Mouse (Mus musculus) activated CD4-positive, CD25-positive, alpha-beta regulatory T cell, adult 4 months (primary cell): ENCODE data around the gene Dpm1. TPM values are rescaled to one million over a fixed set of nuclear protein-coding genes. Genes with fewer than 3 reads are reported as not detected.

ENCODE experiments used
- ATAC-seq: one replicate; pipeline ENCODE4 v1.8.0; 2017
- polyA plus RNA-seq, 2 experiments: library from polyadenylated mRNA; unstranded; fragments of 100-300 nt; shearing (Covaris generic); gene quantifications; one replicate each; pipeline ENCODE4 v1.2.1; 2017

The Dpm1 gene
- 10 to 100 TPM; 62.6 to 96.1 TPM for polyA plus RNA-seq

- ATAC-seq = peak; percentile 81
Observed at GRCm38 (mm10) chr2:168230026-168230728, at the start of gene Dpm1, which contains the start of the genes Gm20716 and Mocs3. Dpm1 (minus strand) TSS chr2:168230591. Gm20716 (minus strand) TSS chr2:168230364. Mocs3 (plus strand) TSS chr2:168230622.

- no peak for ATAC-seq
Observed at GRCm38 (mm10) chr2:168274374-168274935, 44.1 kb upstream of the Dpm1 start.

- ATAC-seq = no peak
Observed at GRCm38 (mm10) chr2:168273387-168273786, 43.0 kb upstream of the Dpm1 start.

- no peak for ATAC-seq
Observed at GRCm38 (mm10) chr2:168268033-168268432, 37.6 kb upstream of the Dpm1 start.

DNA sequence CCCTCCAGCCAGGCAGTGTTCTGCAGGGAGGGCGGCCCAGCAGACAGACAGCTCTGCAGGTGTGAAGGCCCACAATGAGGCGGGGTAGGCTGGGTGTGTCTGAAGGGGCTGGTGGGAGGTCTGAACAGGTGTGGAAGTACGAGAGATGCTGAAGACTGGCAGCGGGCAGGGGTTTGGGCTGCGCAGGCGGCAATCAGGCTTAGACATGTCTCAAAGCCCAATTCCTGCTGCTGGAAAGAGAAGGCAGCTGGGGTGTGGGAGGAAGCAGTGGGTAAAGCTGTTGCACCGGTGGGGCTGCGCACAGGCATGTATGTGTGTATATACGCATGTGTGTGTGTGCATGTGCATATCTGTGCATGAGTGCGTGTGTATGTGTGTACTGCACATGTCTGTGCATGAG lies 30.5 kb upstream of the Dpm1 start:
- no peak for ATAC-seq

DNA sequence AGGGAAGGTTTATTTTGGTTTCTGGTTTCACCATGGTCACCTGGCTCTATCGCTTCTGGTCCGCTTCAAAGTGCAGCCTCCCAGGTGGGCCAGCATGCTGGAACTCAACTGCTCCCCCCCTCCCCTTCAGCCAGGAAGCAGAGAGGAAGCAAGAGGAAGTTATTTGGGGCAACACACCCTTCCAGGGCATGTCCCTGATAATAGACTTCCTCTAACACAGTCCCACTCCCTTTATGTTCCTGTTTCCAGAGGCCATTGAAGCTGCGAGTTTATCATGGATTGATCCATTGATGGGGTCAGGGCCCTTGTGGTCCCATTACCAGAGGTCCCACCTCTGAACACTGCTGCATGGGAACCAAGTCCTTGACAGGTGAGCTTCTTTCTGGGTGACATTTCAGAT lies 29.7 kb upstream of the Dpm1 start:
- no peak for ATAC-seq

DNA sequence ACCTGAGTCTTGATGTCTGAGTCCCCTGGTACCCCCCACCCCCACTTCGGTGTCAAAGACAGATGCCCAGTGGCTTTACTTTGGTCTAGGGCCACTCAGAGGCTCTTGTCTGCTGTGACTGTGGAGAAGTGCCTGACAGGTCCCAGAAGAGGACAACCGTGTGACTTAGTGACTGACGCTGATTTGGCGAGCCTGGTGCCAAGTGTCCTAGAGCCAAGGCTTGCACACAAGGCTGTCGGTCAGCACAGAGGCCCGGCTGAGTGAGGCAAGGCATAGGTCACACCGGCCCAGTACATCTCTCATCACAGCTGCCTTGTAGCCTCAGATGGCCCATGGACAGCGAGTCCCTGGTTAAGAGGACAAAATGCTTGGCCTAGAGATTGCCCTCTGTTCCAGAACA lies 28.7 kb upstream of the Dpm1 start:
- ATAC-seq = no peak

DNA sequence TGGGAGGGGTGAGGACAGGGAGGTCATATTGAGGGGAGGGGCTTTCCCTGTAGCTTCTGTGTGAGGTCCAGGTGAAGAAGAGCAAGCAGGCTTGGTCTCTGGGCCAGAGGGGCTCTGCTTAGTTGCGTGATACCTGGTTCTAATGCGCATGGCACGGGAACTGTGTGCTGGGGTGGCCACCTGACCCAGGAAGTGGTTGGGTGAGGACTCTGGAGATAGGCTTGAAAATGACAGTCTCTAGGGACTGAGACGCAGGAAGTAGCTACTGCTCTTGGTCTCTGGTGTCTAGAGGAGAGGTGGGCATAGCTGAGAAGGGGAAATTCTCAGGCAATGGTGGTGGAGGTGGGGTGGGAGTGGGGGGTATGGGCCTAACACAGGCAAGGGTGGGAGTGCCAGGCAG lies 26.8 kb upstream of the Dpm1 start:
- ATAC-seq = no peak

- ATAC-seq = no peak
Observed at GRCm38 (mm10) chr2:168256506-168256905, 26.1 kb upstream of the Dpm1 start.

DNA sequence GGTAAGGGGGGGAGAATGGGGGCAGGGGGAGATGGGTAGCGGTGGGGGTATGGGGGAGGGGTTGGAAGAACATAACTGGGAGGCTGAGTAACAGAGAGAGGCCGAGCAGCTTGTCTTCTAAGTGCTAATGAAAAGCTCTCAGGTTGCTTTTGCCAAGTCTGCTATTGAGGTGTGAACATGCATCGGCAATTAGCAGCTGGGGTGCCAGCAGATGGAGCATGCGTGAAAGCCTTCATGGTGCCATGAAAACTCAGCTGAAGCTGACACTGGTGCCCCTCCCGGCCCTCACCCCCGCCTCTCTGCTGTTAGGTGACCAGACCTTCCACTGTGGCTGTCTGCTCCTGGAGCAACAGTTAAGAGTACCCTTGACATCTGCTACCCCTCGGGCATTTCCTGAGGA lies 23.4 kb upstream of the Dpm1 start:
- ATAC-seq = no peak

DNA sequence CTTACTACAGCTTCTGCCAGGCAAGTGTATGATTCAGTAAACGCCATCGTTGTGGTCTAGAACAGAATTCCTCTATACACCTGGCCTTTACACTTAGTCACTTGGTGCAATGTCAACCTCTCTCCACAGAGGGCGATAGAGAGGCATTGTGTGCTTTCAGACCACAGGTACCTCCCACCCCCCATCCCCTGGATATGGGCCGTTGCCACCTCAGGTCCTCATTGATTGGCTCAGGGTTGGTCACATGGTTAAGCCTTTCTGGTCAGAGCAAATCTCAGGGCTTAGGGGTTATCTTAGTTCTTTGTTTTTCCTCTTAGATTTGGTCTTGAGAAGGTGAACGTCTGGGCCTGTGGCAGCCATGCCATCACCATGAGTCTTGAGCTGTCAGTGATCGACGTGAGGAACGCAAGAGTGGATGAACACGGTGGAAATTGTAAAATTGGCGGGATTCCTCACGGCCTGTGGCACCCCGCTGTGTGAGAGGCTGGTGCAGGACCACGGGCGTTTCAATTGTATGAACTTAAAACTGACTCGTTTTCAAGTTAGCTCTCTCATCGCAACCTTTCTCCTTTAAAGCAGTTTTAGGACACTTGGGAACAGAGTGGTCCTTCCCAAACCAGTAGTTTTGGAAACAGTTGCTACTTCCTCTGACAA lies 22.4 kb upstream of the Dpm1 start:
- no peak for ATAC-seq

DNA sequence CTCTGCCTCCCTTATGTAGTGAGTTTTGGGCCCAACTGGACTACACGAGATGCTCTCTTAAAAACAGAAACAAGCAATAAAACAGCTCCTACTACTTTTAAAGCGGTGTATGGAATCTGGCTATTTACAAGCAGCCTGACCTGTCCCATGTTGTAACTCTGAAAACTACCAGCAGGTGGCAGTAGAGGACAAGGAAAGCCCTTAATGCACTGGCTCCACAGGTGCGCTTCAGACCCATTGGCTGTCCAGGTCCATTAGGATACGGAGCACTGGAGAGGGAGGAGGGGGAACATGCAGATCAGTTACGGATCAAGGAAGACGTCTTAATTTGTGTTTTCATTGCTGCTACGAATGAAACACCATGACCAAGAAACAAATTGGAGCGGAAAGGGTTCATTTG lies 19.9 kb upstream of the Dpm1 start:
- peak; percentile 63 for ATAC-seq

DNA sequence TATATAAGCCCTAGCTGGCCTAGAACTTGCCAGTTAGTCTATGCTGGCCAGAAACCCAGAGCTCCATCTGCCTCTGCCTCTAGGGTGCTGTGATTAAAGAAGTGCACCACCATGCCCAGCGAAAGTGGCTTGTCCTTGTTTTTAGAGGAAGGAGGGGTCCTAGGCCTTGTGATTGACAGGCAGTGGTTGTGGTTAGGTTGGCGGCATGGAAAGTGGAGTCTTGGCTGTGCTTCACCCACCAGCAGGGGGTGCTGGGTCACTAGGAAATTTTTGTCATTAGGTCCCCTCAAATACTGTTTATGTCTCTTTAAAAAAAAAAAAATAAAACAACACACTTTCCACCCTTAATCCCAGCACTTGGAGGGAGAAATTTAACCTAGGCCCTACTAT lies 18.5 kb upstream of the Dpm1 start:
- no peak for ATAC-seq

DNA sequence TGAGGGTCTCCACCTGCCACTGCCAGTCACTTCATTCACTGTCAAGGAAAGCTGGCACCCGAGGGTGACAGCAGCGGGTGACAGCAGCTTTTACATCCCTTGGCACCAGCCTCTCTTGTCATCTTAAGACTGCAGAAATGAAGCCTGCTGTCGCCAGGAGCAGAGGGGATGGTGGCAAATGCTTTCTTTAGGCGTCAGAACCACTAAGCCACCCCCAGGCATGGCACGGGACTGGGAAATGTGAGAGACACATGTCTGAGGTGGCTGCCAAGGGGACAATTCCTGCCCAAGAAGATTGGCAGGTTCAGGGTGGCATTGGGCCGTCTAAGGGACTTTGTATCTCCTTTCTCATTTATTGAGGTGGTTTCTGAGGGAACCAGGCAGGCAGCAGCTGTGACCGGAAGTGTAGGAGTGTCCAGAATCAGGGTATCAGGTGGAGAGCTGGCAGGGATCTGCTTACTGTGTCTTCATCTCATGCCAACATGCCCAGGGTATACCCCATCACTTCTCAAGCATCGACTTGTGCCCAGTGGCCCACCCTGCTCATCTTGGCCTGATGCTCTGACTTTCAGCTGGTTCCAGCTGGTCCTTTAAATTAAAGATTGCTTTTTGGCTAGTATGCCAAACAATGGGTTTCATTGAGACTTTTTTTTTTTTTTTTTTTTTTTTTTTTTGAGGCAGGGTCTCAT lies 17.9 kb upstream of the Dpm1 start:
- no peak for ATAC-seq

GRCm38 (mm10) chr2:168245571-168245970 lies 15.2 kb upstream of the Dpm1 start:
- no peak for ATAC-seq

GRCm38 (mm10) chr2:168243278-168243677 lies 12.9 kb upstream of the Dpm1 start:
- ATAC-seq = no peak

GRCm38 (mm10) chr2:168242841-168243240 lies 12.4 kb upstream of the Dpm1 start:
- no peak for ATAC-seq

DNA sequence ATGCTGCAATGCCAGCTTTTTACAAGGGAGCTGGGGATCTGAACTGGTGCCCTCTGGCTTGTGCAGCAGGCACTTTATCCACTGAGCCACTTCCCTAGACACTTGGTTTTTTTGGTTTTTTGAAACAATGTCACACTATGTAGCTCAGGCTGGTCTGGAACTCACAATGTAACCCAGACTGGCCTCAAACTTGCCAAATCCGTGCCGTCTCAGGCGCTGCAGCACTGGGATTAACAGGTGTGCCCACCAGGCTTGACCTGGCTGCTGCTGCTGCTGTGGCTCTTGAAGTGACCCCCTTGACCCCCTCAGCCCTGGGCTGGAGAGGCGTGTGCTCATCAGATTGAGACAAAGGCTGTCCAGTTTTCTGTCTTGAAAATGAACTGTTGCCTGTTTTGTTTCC lies 7.9 kb upstream of the Dpm1 start:
- ATAC-seq = no peak

DNA sequence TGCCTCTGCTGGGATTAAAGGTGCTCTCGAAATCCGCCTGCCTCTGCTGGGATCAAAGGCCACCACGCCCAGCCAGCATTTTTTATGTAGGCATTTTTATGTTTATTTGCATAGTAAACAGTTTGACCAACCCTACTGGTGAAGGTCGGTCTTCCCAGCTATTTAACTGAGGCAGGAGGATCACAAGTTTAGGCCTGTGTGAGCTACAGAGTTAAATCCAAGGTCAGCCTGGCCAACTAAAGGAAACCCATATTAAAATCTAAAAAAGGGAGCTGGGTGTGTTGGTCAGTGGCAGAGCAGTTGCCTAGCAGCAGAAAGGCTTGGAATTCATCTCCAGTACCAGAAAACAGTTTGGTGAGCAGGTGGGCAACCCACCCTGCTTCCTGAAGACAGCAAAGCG lies 2.9 kb upstream of the Dpm1 start:
- no peak for ATAC-seq

GRCm38 (mm10) chr2:168231471-168231829 lies 1.1 kb upstream of the Dpm1 start:
- no peak for ATAC-seq

DNA sequence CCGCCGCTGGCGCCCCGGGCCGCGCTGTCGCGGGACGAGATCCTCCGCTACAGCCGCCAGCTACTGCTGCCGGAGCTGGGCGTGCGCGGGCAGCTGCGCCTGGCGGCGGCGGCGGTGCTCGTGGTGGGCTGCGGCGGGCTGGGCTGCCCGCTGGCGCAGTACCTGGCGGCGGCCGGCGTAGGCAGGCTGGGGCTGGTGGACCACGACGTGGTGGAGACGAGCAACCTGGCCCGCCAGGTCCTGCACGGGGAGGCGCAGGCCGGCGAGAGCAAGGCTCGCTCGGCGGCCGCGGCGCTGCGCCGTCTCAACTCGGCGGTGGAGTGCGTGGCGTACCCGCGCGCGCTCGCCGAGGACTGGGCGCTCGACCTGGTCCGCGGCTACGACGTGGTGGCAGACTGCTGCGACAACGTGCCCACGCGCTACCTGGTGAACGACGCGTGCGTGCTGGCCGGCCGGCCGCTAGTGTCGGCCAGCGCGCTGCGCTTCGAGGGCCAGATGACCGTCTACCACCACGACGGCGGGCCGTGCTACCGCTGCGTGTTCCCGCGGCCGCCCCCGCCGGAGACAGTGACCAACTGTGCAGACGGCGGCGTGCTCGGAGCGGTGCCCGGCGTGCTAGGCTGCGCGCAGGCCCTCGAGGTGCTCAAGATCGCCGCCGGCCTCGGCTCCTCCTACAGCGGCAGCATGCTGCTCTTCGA lies 531 bp upstream of the Dpm1 start:
- ATAC-seq = peak; percentile 44

DNA sequence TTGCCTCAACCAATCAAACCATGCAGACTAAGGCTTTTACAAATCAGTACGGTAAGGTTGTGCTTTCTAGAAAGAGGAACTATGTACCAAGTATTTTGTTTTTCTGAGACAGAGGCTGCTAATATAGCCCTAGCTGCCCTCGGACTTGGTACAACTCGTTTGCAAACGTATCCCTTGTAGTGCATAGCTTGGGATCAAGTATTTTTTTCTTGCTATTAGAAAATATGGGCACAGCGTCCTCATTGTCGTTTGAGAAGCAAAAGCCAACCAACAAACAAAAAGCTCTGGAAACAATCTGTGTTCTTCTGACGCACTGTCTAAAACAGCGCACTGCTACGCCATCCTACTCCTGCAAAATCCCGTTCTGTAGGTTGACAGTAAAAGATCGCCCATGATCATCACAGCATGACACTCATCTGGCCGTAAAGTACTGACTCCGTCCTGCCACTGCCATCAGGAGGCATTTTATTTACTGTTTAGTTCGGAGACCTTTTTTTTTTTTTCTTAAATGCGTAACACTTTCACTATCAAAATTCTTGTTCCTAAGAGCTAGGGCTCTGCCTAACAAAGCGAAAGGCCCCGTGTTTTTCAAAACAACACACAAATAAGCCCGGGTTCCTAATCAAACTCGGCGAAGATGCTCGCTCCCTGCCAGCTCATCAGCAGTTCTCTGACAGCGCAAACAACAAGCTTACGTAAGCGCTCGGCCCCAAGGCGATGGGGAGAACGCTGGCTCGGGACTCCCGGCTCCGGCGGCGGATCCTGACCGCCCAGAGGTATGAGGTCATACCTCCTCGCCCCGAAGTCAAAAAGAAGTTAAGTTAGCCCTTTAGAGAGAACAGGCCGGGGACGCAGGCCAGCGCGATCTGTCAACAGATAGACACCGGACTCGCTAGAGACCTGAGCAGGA lies 1.0 kb downstream of the Dpm1 start:
- ATAC-seq = peak; percentile 21
